Mouse (Mus musculus) hindbrain, embryonic 16.5 days (tissue): ENCODE results near the gene Hsf2bp. TPM values are rescaled to one million over a fixed set of nuclear protein-coding genes. Genes with fewer than 3 reads are reported as not detected.

Experiments
- ATAC-seq: fragments of 200-750 bp; cut with Nextera tagmentation; 2 replicates; pipeline ENCODE4 v1.8.0; 2017; ENCODE audit warnings: moderate TSS enrichment, moderate library complexity
- H3K27ac ChIP-seq: fragments of 300-500 bp; sonication (generic); 2 replicates; pipeline ENCODE4 v1.5.1; 2014; ENCODE audit warnings: low read depth, mild to moderate bottlenecking, control low read depth, low read length, moderate library complexity
- H3K27me3 ChIP-seq: fragments of 300-500 bp; sonication (generic); replicated peaks from 2 replicates; pipeline ENCODE4 v1.6.1; 2014; ENCODE audit warnings: low read length; ENCODE audit not compliant: control insufficient read depth, insufficient read depth
- H3K36me3 ChIP-seq: fragments of 300-500 bp; sonication (generic); 2 replicates; pipeline ENCODE4 v1.6.1; 2014; ENCODE audit warnings: mild to moderate bottlenecking, low read length, moderate library complexity, mixed read lengths; ENCODE audit not compliant: control insufficient read depth, insufficient read depth
- H3K4me1 ChIP-seq: fragments of 300-500 bp; sonication (generic); 2 replicates; pipeline ENCODE4 v1.6.1; 2014; ENCODE audit warnings: low read depth, low read length; ENCODE audit not compliant: control insufficient read depth, insufficient read depth
- H3K4me2 ChIP-seq: fragments of 300-500 bp; sonication (generic); 2 replicates; pipeline ENCODE4 v1.6.1; 2014; ENCODE audit warnings: mild to moderate bottlenecking, low read length, control low read depth, moderate library complexity
- H3K4me3 ChIP-seq: fragments of 300-500 bp; sonication (generic); 2 replicates; pipeline ENCODE4 v1.5.1; 2014; ENCODE audit warnings: mild to moderate bottlenecking, low read length, control low read depth, moderate library complexity
- H3K9ac ChIP-seq: fragments of 300-500 bp; sonication (generic); 2 replicates; pipeline ENCODE4 v1.6.1; 2014; ENCODE audit warnings: low read depth, mild to moderate bottlenecking, control low read depth, low read length, moderate library complexity
- H3K9me3 ChIP-seq: fragments of 300-500 bp; sonication (generic); 2 replicates; pipeline ENCODE4 v1.6.1; 2014; ENCODE audit warnings: mild to moderate bottlenecking, low read length, moderate library complexity; ENCODE audit not compliant: control insufficient read depth
- WGBS: fragments of 180-500 bp; shearing (Covaris S2); extraction: QIAGEN DNeasy Blood & Tissue Kit; methylation state at CpG from one replicate; pipeline ENCODE4 v1.1.7; 2014; 5-methylcytosine and 5-hydroxymethylcytosine counted together
- polyA plus RNA-seq: library from polyadenylated mRNA; unstranded; fragments of >200 nt; fragmentation: Nextera tagmentation; extraction: Ambion mirVana; gene quantifications from 2 replicates; pipeline ENCODE4 v1.2.1, GENCODE M21; 2015

The Hsf2bp gene
- polyA plus RNA-seq, 1 experiment from 2014 or later: 0.30 TPM

DNA sequence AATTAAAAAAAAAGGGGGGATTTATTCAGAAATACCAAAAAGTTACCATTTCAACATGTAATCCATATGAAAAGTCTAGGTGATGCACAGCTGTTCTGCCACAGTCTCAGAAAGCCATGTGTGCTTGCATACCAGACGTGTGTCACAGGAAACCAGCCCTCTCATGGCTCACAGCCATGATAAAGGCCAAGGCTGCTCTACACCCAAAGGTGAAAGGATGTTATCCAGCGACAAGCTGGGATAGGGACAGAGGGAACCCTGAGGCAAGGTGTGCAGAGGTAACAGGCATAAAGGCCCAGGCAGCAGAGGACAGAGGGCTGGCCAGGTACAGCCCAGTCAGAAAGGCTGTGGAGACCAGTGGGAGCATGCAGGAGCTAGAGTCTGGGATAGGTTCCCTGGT is 27.5 kb upstream of the Hsf2bp start:
- Histone ChIP-seq H3K9me3 (no peaks in the 10 kb centered on the region), H3K27ac (no peak overlapping the region), H3K4me2 (no peak overlapping the region), H3K9ac (no peak overlapping the region), H3K36me3 (peaks cover 20% of the 10 kb centered on the region), H3K4me1 (no peaks in the 10 kb centered on the region), H3K27me3 (no peaks in the 10 kb centered on the region), H3K4me3 (no peak overlapping the region)
- 84% methylated on average over 2 of the region's 2 CpGs for WGBS
- no peak for ATAC-seq

GRCm38 (mm10) chr17:32061219-32061618 is 25.1 kb upstream of the Hsf2bp start:
- WGBS: 98% methylated on average over 14 of the region's 14 CpGs
- Histone ChIP-seq H3K9ac (no peak overlapping the region), H3K4me2 (no peak overlapping the region), H3K36me3 (peaks cover 40% of the 10 kb centered on the region), H3K4me1 (no peaks in the 10 kb centered on the region), H3K27ac (no peak overlapping the region), H3K27me3 (no peaks in the 10 kb centered on the region), H3K9me3 (no peaks in the 10 kb centered on the region), H3K4me3 (no peak overlapping the region)
- ATAC-seq: no peak

- H3K36me3 ChIP-seq: peaks cover 49% of the 10 kb centered on the region
- WGBS: 75% methylated on average over 2 of the region's 2 CpGs
- H3K4me2 ChIP-seq: no peak overlapping the region
- no peaks in the 10 kb centered on the region for H3K27me3 ChIP-seq
- H3K4me1 ChIP-seq: no peaks in the 10 kb centered on the region
- no peak overlapping the region for H3K27ac ChIP-seq
- H3K9me3 ChIP-seq: no peaks in the 10 kb centered on the region
- no peak overlapping the region for H3K9ac ChIP-seq
- ATAC-seq: no peak
- no peak overlapping the region for H3K4me3 ChIP-seq
These were observed 22.9 kb upstream of the Hsf2bp start for GRCm38 (mm10) chr17:32059084-32059483.

GRCm38 (mm10) chr17:32057843-32058242 is 21.7 kb upstream of the Hsf2bp start:
- WGBS: 70% methylated on average over 2 of the region's 2 CpGs
- ATAC-seq: no peak
- Histone ChIP-seq H3K9ac (no peak overlapping the region), H3K36me3 (peaks cover 51% of the 10 kb centered on the region), H3K27me3 (no peaks in the 10 kb centered on the region), H3K4me1 (no peaks in the 10 kb centered on the region), H3K4me3 (no peak overlapping the region), H3K4me2 (no peak overlapping the region), H3K9me3 (no peaks in the 10 kb centered on the region), H3K27ac (no peak overlapping the region)

- 88% methylated on average over 5 of the region's 5 CpGs for WGBS
- H3K4me3 ChIP-seq: no peak overlapping the region
- H3K27me3 ChIP-seq: no peaks in the 10 kb centered on the region
- H3K4me2 ChIP-seq: no peak overlapping the region
- peaks cover 34% of the 10 kb centered on the region for H3K36me3 ChIP-seq
- no peaks in the 10 kb centered on the region for H3K9me3 ChIP-seq
- no peak overlapping the region for H3K27ac ChIP-seq
- H3K4me1 ChIP-seq: no peaks in the 10 kb centered on the region
- H3K9ac ChIP-seq: no peak overlapping the region
- ATAC-seq: no peak
These were observed 17.5 kb upstream of the Hsf2bp start for GRCm38 (mm10) chr17:32053677-32054076.

DNA sequence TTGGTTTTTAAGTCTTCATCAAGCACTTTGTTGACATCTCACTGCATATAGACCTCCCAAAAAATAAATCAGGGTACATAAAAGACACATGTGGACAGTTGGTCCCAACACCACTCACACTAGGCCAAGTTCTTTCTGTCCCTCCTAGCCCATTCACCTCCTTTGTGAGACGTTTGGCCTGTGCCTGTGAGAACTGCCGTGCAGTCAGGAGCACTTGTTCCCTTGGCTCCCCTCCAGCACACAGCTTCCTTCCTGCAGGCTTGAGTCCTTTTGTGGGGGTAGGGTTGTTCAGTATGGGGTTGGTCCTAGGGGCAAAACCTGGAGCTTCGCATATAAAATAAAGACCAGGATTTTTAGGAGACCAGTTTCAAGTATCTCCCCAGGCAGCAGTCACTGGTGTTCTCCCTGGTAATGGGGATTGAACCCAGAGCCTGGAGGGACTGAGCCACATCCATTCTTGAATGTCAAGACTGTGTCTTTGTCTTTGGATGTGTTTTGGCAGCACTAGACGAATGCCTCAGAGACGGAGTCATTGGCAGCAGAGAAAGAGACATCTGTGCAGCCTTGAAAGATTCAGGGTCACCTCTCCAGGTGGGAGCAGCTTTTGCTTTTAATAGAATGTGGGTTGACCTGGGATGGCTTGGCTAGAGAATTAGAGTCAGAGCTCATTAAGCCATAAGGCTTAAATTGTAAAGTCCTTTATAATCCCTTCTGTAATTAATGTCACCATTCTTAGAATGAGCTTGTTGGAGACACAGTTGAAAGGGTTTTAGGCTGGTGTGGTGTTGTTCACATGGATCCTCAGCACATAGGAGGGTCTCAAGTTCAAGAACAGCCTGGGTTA is 16.3 kb upstream of the Hsf2bp start:
- H3K4me1 ChIP-seq: no peaks in the 10 kb centered on the region
- H3K9me3 ChIP-seq: no peaks in the 10 kb centered on the region
- no peak overlapping the region for H3K4me2 ChIP-seq
- H3K27me3 ChIP-seq: no peaks in the 10 kb centered on the region
- 56% methylated on average over 5 of the region's 5 CpGs for WGBS
- peaks cover 33% of the 10 kb centered on the region for H3K36me3 ChIP-seq
- H3K27ac ChIP-seq: no peak overlapping the region
- ATAC-seq: peak; percentile 69
- H3K4me3 ChIP-seq: no peak overlapping the region
- H3K9ac ChIP-seq: no peak overlapping the region

GRCm38 (mm10) chr17:32050609-32051008 is 14.5 kb upstream of the Hsf2bp start:
- Histone ChIP-seq H3K4me2 (no peak overlapping the region), H3K9me3 (no peaks in the 10 kb centered on the region), H3K4me1 (no peaks in the 10 kb centered on the region), H3K4me3 (no peak overlapping the region), H3K36me3 (peaks cover 18% of the 10 kb centered on the region), H3K27me3 (no peaks in the 10 kb centered on the region), H3K9ac (no peak overlapping the region), H3K27ac (no peak overlapping the region)
- no peak for ATAC-seq
- 90% methylated on average over 6 of the region's 6 CpGs for WGBS

- H3K27ac ChIP-seq: no peak overlapping the region
- H3K9ac ChIP-seq: no peak overlapping the region
- ATAC-seq: no peak
- no peak overlapping the region for H3K4me3 ChIP-seq
- H3K4me2 ChIP-seq: no peak overlapping the region
- H3K36me3 ChIP-seq: peaks cover 18% of the 10 kb centered on the region
- WGBS: 82% methylated on average over 4 of the region's 4 CpGs
- no peaks in the 10 kb centered on the region for H3K4me1 ChIP-seq
- no peaks in the 10 kb centered on the region for H3K27me3 ChIP-seq
- H3K9me3 ChIP-seq: no peaks in the 10 kb centered on the region
These were observed 13.8 kb upstream of the Hsf2bp start for GRCm38 (mm10) chr17:32049914-32050313.

DNA sequence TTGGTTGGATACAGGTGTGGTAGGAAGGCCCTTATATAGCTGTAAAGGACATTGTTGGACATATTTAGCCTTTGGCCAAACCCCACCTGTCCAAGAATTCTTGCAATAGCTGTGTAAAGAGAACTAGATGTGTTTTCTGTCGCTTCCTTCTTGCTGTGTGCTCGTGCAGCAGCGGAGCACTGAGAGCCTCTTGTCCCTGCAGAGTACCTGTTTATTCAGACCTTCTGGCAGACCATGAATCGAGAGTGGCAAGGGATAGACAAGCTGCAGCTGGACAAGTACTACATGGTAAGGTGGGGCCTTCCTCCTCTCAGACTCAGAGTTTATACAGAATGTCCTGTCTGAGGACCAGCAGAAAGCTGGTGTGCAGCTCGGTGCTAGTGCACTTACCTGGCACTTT is 12.2 kb upstream of the Hsf2bp start:
- ATAC-seq: no peak
- Histone ChIP-seq H3K36me3 (peaks cover 12% of the 10 kb centered on the region; the same call in 1 of the 2 replicates), H3K27me3 (no peaks in the 10 kb centered on the region), H3K27ac (no peak overlapping the region), H3K9ac (no peak overlapping the region), H3K4me1 (no peaks in the 10 kb centered on the region), H3K4me2 (no peak overlapping the region), H3K4me3 (no peak overlapping the region), H3K9me3 (no peaks in the 10 kb centered on the region)
- 96% methylated on average over 5 of the region's 5 CpGs for WGBS
